Mouse (Mus musculus): Measurements from ENCODE around the gene Kcnv2. TPM values are rescaled to one million over a fixed set of nuclear protein-coding genes. Genes with fewer than 3 reads are reported as not detected.

The Kcnv2 gene
- polyA plus RNA-seq, 1 experiment from 2014 or later = 0.03 TPM

- peak; percentile 72 for ATAC-seq
These were observed 9.9 kb upstream of the Kcnv2 start for GRCm38 (mm10) chr19:27312266-27313079.

GRCm38 (mm10) chr19:27313080-27313413, 9.3 kb upstream of the Kcnv2 start:
- H3K27me3 ChIP-seq (replicated peaks; ENCODE audit: control insufficient read depth, insufficient read depth, low read length) = no peaks in the 10 kb centered on the region
- H3K9me3 ChIP-seq (ENCODE audit: control insufficient read depth) = no peaks in the 10 kb centered on the region
- no peak overlapping the region for H3K27ac ChIP-seq (ENCODE audit: low read depth, low read length)
- H3K4me1 ChIP-seq (replicated peaks; ENCODE audit: control insufficient read depth, insufficient read depth, low read length) = no peaks in the 10 kb centered on the region
- H3K36me3 ChIP-seq (ENCODE audit: control insufficient read depth, insufficient read depth) = no peaks in the 10 kb centered on the region
- H3K4me3 ChIP-seq (ENCODE audit: low read depth, low read length) = no peak overlapping the region
- WGBS = 47% methylated on average over 3 of the region's 3 CpGs
- H3K4me2 ChIP-seq (replicated peaks; ENCODE audit: low read depth) = no peak overlapping the region
- H3K9ac ChIP-seq (ENCODE audit: low read depth, low read length) = no peak overlapping the region
- no peak for TF ChIP-seq CTCF (IDR thresholded peaks at IDR 0.05; ENCODE audit: low read depth)
- ATAC-seq = peak; percentile 53

More at GRCm38 (mm10) chr19:27312266-27313079, 9.9 kb upstream of the Kcnv2 start:
- H3K36me3 ChIP-seq (ENCODE audit: control insufficient read depth, insufficient read depth) = no peaks in the 10 kb centered on the region
- 58% methylated on average over 11 of the region's 11 CpGs for WGBS
- no peak for TF ChIP-seq CTCF (IDR thresholded peaks at IDR 0.05; ENCODE audit: low read depth)
- no peaks in the 10 kb centered on the region for H3K27me3 ChIP-seq (replicated peaks; ENCODE audit: control insufficient read depth, insufficient read depth, low read length)
- no peaks in the 10 kb centered on the region for H3K4me1 ChIP-seq (replicated peaks; ENCODE audit: control insufficient read depth, insufficient read depth, low read length)
- H3K9ac ChIP-seq (ENCODE audit: low read depth, low read length) = no peak overlapping the region
- H3K4me3 ChIP-seq (ENCODE audit: low read depth, low read length) = no peak overlapping the region
- H3K4me2 ChIP-seq (replicated peaks; ENCODE audit: low read depth) = no peak overlapping the region
- H3K9me3 ChIP-seq (ENCODE audit: control insufficient read depth) = no peaks in the 10 kb centered on the region
- no peak overlapping the region for H3K27ac ChIP-seq (ENCODE audit: low read depth, low read length)

- Histone ChIP-seq H3K27me3 (replicated peaks; ENCODE audit: control insufficient read depth, insufficient read depth, low read length) (no peaks in the 10 kb centered on the region), H3K36me3 (ENCODE audit: control insufficient read depth, insufficient read depth) (no peaks in the 10 kb centered on the region), H3K9ac (ENCODE audit: low read depth, low read length) (no peak overlapping the region), H3K4me1 (replicated peaks; ENCODE audit: control insufficient read depth, insufficient read depth, low read length) (no peaks in the 10 kb centered on the region), H3K27ac (ENCODE audit: low read depth, low read length) (no peak overlapping the region), H3K4me3 (ENCODE audit: low read depth, low read length) (no peak overlapping the region), H3K9me3 (ENCODE audit: control insufficient read depth) (no peaks in the 10 kb centered on the region), H3K4me2 (replicated peaks; ENCODE audit: low read depth) (0 out of 2 replicates have a peak overlapping the region, but pooled peaks have one; percentile 4)
- WGBS = 44% methylated on average over 10 of the region's 10 CpGs
- peak; percentile 95 for ATAC-seq
- TF ChIP-seq CTCF (IDR thresholded peaks at IDR 0.05; ENCODE audit: low read depth) = no peak
These were observed 5.8 kb upstream of the Kcnv2 start for GRCm38 (mm10) chr19:27316313-27317258.

- no peak overlapping the region for H3K4me2 ChIP-seq (replicated peaks; ENCODE audit: low read depth)
- no peak for TF ChIP-seq CTCF (IDR thresholded peaks at IDR 0.05; ENCODE audit: low read depth)
- WGBS = 29% methylated on average over 5 of the region's 5 CpGs
- no peak overlapping the region for H3K9ac ChIP-seq (ENCODE audit: low read depth, low read length)
- H3K4me1 ChIP-seq (replicated peaks; ENCODE audit: control insufficient read depth, insufficient read depth, low read length) = 0 out of 2 replicates have a peak, but pooled peaks cover 1% of the 10 kb centered on the region
- no peak for ATAC-seq
- H3K36me3 ChIP-seq (ENCODE audit: control insufficient read depth, insufficient read depth) = no peaks in the 10 kb centered on the region
- H3K9me3 ChIP-seq (ENCODE audit: control insufficient read depth) = no peaks in the 10 kb centered on the region
- no peak overlapping the region for H3K4me3 ChIP-seq (ENCODE audit: low read depth, low read length)
- H3K27me3 ChIP-seq (replicated peaks; ENCODE audit: control insufficient read depth, insufficient read depth, low read length) = no peaks in the 10 kb centered on the region
- H3K27ac ChIP-seq (ENCODE audit: low read depth, low read length) = no peak overlapping the region
These were observed 5.1 kb upstream of the Kcnv2 start for GRCm38 (mm10) chr19:27317337-27317736.

GRCm38 (mm10) chr19:27322911-27323627, 681 bp downstream of the Kcnv2 start:
- 96% methylated on average over 40 of the region's 42 CpGs for WGBS
- Histone ChIP-seq H3K4me2 (replicated peaks; ENCODE audit: low read depth) (no peak overlapping the region), H3K27ac (ENCODE audit: low read depth, low read length) (no peak overlapping the region)

More at GRCm38 (mm10) chr19:27322911-27323627, 681 bp downstream of the Kcnv2 start:
- H3K9ac ChIP-seq (ENCODE audit: low read depth, low read length) = no peak overlapping the region
- no peak for TF ChIP-seq CTCF (IDR thresholded peaks at IDR 0.05; ENCODE audit: low read depth)
- ATAC-seq = no peak
- H3K36me3 ChIP-seq (ENCODE audit: control insufficient read depth, insufficient read depth) = no peaks in the 10 kb centered on the region
- no peak overlapping the region for H3K4me3 ChIP-seq (ENCODE audit: low read depth, low read length)
- H3K9me3 ChIP-seq (ENCODE audit: control insufficient read depth) = no peaks in the 10 kb centered on the region
- no peaks in the 10 kb centered on the region for H3K27me3 ChIP-seq (replicated peaks; ENCODE audit: control insufficient read depth, insufficient read depth, low read length)
- H3K4me1 ChIP-seq (replicated peaks; ENCODE audit: control insufficient read depth, insufficient read depth, low read length) = 0 out of 2 replicates have a peak, but pooled peaks cover 2% of the 10 kb centered on the region
